Mouse (Mus musculus): ENCODE results near the gene Slc6a6. TPM values are rescaled to one million over a fixed set of nuclear protein-coding genes. Genes with fewer than 3 reads are reported as not detected.

Gene Slc6a6
- polyA plus RNA-seq, 1 experiment = 33.0 TPM

DNA sequence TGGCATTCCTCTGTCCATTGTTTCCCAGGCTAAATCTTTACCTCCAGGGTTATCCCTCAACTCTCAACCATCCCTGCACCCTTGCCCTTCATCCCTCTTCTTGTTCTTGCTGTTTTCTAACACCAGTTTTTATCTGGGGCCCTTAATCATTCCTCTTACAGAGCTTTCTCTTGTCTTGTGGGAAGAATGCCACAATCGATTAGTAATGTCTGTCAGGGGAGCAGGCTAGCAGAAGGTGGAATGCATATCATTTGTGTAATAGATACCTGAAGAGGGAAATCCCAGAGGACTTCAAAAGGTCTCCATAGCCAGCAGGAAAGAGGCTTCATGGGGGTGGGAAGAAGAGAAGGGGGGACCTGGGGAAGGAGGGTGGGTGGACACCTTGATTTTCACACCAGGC lies 20.6 kb downstream of the Slc6a6 start:
- Histone ChIP-seq H3K27ac (replicated peaks; ENCODE audit: low read depth, low read length) (no peak overlapping the region), H3K4me3 (ENCODE audit: insufficient read depth, low read depth, low read length) (no peak overlapping the region), H3K4me1 (ENCODE audit: control insufficient read depth, insufficient read depth, insufficient read length, low read length) (no peaks in the 10 kb centered on the region; the same call in 1 of the 2 replicates)

DNA sequence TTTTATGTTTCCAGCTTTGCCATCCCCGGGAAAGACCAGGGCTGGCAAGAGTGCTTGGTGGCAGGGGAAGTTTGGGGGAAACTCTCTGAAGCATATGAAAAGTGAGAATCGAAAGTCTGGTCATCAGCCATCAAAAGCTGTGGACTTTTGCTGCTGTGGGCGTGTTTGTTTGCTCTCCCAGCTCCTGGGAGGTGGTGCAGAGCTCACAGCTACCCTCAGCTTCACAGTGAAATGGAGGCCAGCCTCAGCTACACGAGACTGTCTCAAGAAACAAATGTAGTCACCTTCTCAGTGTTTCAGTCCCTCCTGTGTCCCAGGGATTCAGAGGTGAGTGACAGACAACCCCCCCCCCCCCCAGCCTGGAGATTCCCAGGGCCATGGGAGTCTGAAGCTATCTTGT lies 21.8 kb downstream of the Slc6a6 start:
- peak overlapping the region; percentile 15; the same call in 1 of the 2 replicates for H3K27ac ChIP-seq (replicated peaks; ENCODE audit: low read depth, low read length)
- peaks cover 2% of the 10 kb centered on the region; the same call in 1 of the 2 replicates for H3K4me1 ChIP-seq (ENCODE audit: control insufficient read depth, insufficient read depth, insufficient read length, low read length)
- no peak overlapping the region for H3K4me3 ChIP-seq (ENCODE audit: insufficient read depth, low read depth, low read length)

DNA sequence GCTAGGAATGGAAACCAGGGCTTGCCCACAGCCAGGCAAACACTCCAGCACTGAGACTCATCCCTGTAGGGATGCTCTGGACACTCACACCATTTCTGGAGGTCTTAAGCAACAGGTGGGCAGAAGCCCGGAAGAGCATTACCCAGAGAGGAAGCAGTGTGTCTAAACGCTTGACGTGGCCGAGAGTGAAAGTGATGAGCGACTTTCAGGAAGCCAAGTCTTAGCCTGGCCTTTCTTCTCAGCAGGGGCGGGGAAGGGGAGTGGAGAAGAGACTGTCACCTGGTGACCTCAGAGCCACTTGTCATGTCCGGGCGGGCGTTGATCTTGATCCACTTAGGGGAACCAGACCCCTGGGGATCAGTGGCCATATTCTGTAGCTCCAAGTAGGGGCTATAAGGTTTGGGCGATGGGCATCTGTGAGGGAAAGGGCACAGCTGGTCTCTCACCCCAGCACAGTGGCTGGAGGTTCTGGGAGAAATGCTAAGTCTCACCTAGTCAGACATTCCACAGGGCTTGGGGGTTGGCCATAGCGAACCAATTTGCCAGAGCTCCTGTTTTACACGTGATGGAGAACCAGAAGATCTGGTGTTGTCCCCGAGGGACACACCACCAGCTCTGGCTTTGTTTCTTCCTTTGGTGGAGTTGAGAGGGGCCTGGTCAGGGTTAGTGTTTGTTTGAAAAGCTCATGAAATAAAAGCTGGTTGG lies 22.4 kb downstream of the Slc6a6 start:
- H3K4me3 ChIP-seq (ENCODE audit: insufficient read depth, low read depth, low read length) = no peak overlapping the region
- peak overlapping the region; percentile 15; the same call in 1 of the 2 replicates for H3K27ac ChIP-seq (replicated peaks; ENCODE audit: low read depth, low read length)

DNA sequence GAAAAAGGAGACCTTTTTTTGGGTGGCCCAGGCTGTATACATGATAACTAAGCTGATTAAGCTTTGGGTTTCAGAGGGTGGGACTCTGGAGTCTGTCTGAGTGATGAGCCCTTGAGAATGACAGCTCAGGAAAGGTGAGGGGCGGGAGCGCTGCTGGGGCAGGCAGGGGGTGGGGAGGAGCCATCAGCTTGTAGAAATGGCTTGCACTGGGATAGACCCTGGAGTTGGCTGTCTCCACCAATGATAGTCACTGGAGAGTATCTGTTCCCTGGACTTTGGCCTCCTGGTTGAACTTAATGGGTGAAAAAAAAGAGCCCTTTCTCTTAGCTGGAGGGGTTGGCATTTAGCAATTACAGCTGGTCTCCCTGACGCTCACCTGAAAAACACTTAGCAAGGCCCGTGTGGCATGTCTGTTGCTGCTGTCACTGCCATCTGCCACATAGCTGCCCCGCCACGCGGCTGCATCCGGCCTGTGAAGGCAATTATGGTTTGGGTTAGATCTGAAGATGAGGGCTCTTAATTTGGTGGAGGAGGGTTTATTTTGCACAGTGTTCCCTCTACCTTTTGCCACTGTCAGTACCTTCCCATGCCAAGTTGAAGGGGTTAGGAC lies 23.5 kb downstream of the Slc6a6 start:
- H3K27ac ChIP-seq (replicated peaks; ENCODE audit: low read depth, low read length) = no peak overlapping the region
- H3K4me3 ChIP-seq (ENCODE audit: insufficient read depth, low read depth, low read length) = no peak overlapping the region
- H3K4me1 ChIP-seq (ENCODE audit: control insufficient read depth, insufficient read depth, insufficient read length, low read length) = peaks cover 12% of the 10 kb centered on the region

More for the DNA sequence above, 22.4 kb downstream of the Slc6a6 start:
- H3K4me1 ChIP-seq (ENCODE audit: control insufficient read depth, insufficient read depth, insufficient read length, low read length) = peaks cover 5% of the 10 kb centered on the region

DNA sequence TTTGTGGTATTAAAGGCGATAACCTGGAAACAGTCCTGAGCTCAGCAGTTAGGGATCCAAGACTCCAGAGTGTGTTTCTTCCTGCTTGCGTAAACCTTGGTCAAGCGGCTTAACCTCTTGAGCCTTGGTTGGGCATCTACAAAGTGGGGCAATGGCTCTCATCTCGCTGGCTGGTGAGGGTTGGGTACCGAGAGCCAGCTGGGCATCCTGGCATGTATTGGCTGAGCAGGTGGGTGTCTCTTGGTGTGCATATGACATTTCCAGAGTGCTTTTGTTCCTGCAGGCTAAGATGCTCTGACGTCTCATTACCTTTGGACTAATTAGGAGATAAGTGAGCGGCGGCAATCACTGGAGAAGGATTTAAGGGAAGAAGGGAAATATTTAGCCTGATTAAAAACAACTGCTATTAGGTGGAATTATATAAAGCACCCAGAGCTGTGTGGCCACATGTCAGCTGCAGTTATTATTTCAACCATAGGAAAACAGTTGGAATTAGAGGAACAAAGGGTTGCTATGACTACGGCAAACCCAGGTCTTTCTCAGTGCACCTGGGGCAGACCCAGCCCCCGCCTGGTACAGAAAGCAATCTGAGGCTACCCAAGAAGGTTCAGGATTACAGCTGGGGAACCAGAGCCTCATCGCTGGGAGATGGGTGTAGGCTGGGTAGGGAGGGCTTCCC lies 24.2 kb downstream of the Slc6a6 start:
- Histone ChIP-seq H3K4me3 (ENCODE audit: insufficient read depth, low read depth, low read length) (no peak overlapping the region), H3K27ac (replicated peaks; ENCODE audit: low read depth, low read length) (no peak overlapping the region), H3K4me1 (ENCODE audit: control insufficient read depth, insufficient read depth, insufficient read length, low read length) (peaks cover 19% of the 10 kb centered on the region)

DNA sequence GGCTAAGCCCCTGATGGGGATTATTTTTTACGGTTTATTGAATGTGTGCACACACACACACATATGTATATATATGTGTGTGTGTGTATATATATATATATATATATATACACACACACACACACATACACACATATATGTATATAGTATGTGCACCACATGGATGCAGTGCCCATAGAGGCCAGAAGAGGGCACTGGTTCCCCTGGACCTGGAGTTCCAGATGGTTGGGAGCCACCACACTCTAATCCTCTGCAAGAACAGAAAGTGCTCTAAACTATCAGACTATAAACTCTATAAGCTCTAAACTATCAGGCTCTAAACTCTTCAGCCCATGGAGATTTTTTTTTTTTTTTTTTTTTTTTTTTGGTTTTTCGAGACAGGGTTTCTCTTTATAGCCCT lies 25.1 kb downstream of the Slc6a6 start:
- Histone ChIP-seq H3K4me3 (ENCODE audit: insufficient read depth, low read depth, low read length) (no peak overlapping the region), H3K27ac (replicated peaks; ENCODE audit: low read depth, low read length) (no peak overlapping the region)

DNA sequence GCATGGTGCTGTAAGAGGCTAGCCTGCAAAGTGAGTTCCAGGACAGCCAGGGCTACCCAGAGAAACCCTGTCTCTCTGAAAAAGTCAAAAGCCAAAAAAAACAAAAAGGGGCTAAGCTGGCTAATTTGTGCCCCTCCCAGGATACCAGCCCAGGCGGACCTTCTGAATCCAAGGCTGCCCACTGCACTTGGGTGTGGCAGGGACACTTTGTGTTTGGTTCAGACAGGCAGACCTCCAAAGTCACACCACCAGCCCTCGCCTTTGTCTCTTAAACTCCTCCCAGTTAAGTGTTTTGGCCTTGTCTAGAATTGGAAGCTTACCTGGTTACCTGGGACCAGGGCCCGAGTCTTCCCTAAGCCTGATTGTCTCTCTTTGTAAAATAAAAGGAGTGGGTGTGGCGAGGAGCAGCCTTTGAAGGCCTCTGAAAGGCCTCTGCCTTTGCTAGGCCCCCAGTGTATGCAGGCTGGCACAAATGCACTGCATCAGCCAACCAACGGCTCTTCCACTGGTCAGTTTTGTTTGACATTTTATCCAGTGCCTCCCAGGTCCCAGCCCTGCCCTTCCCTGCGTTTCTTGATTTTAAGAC lies 26.6 kb downstream of the Slc6a6 start:
- peak overlapping the region; percentile 16; the same call in 1 of the 2 replicates for H3K27ac ChIP-seq (replicated peaks; ENCODE audit: low read depth, low read length)
- H3K4me3 ChIP-seq (ENCODE audit: insufficient read depth, low read depth, low read length) = no peak overlapping the region
- peaks cover 30% of the 10 kb centered on the region for H3K4me1 ChIP-seq (ENCODE audit: control insufficient read depth, insufficient read depth, insufficient read length, low read length)

More for the DNA sequence above, 25.1 kb downstream of the Slc6a6 start:
- H3K4me1 ChIP-seq (ENCODE audit: control insufficient read depth, insufficient read depth, insufficient read length, low read length) = peaks cover 24% of the 10 kb centered on the region

DNA sequence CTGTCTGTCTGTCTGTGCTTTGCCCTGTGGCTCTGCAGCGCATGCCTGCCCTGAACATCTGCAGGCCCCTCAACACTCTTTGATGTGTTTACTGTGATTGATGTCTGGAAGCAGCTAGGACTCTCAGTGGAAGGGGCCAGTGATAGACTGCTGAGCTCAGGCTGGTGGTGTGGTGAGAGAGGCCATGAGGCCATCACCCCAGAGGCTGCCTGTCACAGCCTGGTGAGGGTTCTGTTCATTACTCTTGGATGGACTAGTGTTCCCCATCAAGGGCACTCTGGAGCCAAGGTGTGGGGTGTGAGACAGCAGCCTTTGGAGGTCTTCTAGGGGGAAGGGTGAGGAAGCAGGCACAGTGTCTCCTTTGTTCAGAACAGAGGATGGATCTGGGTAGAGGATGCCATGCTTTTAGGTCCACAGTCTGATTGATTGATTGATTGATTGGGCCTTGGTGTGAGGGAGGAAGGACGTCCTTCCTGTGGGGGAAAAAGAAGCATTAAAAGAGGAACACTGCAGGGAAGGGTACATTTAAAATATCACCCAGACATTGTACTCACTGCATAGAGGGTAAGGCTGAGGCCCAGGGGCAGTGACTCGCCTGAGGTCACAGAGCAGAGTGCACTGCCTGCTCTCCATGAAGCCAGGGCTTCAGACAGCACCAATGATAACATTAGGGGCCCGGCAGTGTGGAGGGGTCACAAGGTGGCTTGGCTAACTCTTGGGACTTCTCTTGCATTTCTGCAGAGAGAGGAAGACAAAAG lies 28.4 kb downstream of the Slc6a6 start:
- Histone ChIP-seq H3K4me3 (ENCODE audit: insufficient read depth, low read depth, low read length) (no peak overlapping the region), H3K4me1 (ENCODE audit: control insufficient read depth, insufficient read depth, insufficient read length, low read length) (peaks cover 41% of the 10 kb centered on the region), H3K27ac (replicated peaks; ENCODE audit: low read depth, low read length) (peak overlapping the region; percentile 73)

DNA sequence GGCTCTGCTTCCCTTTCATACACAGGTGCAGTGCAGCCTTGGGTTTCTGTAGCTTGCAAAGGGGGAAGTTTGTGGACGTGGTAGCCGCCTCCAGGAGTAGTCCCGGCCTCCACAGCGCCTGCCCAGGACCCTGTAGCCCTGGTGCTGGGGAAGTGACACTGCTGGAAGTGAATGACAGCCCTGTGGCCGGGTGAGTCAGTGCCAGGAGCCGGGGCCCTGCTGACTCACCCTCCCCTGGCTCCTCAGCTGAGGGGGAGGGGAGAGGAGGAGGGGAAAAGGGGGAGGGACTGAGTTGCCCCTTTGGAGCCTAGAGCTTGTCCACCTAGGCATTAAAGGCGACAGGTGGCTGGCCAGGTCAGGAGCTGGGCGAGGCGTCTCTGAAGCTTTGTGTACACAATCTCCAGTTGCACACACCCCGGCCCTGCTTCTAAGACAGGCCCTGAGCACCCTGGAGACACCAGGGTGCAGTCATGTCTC lies 29.0 kb downstream of the Slc6a6 start:
- peak overlapping the region; percentile 69 for H3K27ac ChIP-seq (replicated peaks; ENCODE audit: low read depth, low read length)

DNA sequence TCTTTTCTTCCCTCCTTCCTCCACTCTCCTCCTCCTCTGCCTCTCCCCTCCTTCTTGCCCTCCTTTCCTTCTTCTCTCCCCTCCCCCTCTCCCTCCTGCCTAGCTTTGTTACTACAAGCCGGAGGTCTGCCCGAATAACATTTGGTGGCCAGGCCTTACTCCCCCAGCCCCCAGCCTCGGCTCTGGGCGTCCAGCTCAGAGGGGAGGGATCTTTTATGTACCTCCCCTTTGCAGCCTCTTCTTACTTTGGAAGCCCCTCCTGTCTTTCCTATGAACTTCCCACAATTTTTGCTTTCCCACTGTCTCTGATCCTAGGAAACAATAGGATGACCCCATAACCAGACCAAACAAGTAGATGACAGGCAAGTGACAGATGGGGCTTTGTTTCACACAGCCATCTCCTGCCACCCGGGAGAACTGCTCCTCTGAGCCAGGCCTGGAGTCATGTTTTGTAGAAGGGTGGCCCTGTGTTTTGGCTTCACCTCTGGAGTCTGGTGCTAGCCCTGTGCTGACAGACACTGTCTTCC lies 29.6 kb downstream of the Slc6a6 start:
- Histone ChIP-seq H3K27ac (replicated peaks; ENCODE audit: low read depth, low read length) (peak overlapping the region; percentile 69), H3K4me3 (ENCODE audit: insufficient read depth, low read depth, low read length) (no peak overlapping the region), H3K4me1 (ENCODE audit: control insufficient read depth, insufficient read depth, insufficient read length, low read length) (peaks cover 47% of the 10 kb centered on the region)

More for the DNA sequence above, 29.0 kb downstream of the Slc6a6 start:
- peaks cover 42% of the 10 kb centered on the region for H3K4me1 ChIP-seq (ENCODE audit: control insufficient read depth, insufficient read depth, insufficient read length, low read length)
- H3K4me3 ChIP-seq (ENCODE audit: insufficient read depth, low read depth, low read length) = no peak overlapping the region

DNA sequence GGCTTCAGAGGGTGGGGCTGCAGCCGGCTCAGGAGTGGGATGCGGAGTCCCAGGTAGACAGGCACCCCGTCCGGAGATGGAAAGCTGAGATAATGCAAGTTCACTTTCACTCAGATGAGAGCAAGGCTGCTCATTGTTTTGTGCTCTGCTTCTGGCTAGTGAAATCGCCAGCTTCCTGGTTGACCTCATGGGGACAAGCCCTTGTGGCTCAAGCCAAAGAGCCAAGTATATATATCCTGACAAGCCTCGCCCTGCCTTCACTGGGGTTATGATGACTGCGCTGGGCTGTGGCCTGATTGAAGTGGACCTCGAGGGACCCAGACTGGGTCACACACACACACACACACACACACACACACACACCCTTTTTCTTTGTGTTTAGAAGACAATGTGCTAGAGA lies 31.2 kb downstream of the Slc6a6 start:
- Histone ChIP-seq H3K4me1 (ENCODE audit: control insufficient read depth, insufficient read depth, insufficient read length, low read length) (peaks cover 62% of the 10 kb centered on the region), H3K4me3 (ENCODE audit: insufficient read depth, low read depth, low read length) (no peak overlapping the region), H3K27ac (replicated peaks; ENCODE audit: low read depth, low read length) (peak overlapping the region; percentile 74)

DNA sequence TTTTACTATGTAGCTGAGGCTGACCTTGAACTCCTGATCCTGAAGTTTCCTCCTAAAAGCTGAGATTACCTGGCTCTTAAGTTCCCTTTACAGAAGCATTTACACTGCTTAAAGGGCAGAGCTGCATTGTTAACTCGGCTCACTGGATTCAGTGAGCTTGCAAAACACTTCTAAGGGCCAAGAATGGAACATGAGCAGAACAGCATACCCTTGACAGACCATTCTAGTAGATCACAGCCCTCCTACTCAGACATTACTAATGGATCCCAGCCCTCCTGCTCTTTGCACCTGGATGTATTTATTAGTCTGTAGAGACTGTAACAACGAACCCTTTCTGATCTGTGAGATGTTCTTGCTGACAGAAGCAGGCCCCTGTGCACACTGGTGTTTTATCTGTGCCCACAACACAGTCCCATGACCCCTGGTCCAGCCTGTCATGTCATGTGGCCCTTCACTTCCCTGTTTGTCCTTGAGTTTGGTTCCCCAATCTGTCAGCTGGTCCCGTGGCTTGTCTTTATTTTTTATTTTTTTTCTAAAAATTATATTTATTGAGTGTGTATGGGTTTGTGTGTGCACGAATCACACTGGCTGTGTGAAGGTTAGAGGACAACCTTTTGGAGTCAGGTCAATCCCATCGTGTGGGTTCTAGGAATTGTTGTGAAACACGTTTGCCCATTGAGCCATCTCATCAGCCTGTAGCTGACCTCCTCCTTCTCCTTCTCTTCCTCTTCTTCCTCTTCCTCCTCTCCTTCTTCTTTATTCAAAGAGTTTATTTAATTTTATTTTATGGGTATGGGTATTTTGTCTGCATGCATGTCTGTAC lies 32.3 kb downstream of the Slc6a6 start:
- Histone ChIP-seq H3K4me1 (ENCODE audit: control insufficient read depth, insufficient read depth, insufficient read length, low read length) (peaks cover 64% of the 10 kb centered on the region), H3K4me3 (ENCODE audit: insufficient read depth, low read depth, low read length) (no peak overlapping the region), H3K27ac (replicated peaks; ENCODE audit: low read depth, low read length) (peak overlapping the region; percentile 74)

DNA sequence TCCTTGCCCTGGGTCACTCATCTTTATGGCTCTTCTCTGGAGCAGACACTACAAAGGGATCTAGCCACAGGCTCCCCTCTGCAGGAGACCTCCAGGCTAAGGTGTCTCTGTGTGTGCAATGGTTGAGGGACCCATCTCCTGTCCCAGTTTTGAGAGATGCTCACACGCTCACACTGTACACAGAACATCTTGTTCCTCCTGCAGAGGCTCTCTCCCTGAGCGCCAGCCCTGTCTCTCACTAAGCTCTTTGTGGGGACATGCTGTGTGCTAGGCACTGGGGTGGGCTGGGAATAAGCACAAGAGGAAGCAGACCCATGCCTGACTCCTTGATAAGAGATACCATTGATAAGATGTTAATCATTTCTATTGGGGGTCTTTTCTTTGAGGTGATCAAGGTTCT lies 34.2 kb downstream of the Slc6a6 start:
- H3K27ac ChIP-seq (replicated peaks; ENCODE audit: low read depth, low read length) = 0 out of 2 replicates have a peak overlapping the region, but pooled peaks have one; percentile 28
- H3K4me3 ChIP-seq (ENCODE audit: insufficient read depth, low read depth, low read length) = no peak overlapping the region
- H3K4me1 ChIP-seq (ENCODE audit: control insufficient read depth, insufficient read depth, insufficient read length, low read length) = peaks cover 58% of the 10 kb centered on the region

DNA sequence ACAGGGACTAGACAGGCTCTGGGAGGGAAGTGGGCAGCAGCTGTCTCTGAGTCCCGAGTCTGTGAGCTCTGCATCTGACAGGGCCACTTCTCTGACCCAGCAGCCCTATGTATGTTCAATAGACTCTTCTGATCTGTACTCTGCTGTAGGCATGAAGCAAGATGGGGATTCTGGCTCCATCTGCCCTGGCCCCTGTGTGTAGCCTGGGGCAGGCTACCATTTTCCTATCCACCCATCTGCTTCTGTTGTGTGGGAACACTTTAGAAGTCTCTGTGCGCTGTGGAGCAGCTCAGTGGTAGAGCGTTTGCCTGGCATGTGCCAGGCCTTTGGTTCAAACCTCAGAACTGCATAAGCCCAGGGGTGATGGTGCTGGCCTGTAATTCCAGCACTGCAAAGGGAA lies 34.8 kb downstream of the Slc6a6 start:
- no peak overlapping the region for H3K4me3 ChIP-seq (ENCODE audit: insufficient read depth, low read depth, low read length)
- H3K27ac ChIP-seq (replicated peaks; ENCODE audit: low read depth, low read length) = peak overlapping the region; percentile 28
- H3K4me1 ChIP-seq (ENCODE audit: control insufficient read depth, insufficient read depth, insufficient read length, low read length) = peaks cover 56% of the 10 kb centered on the region
